Mouse (Mus musculus) adrenal gland, adult 2 months (tissue): Measurements from ENCODE around the gene Apol9a. TPM values are rescaled to one million over a fixed set of nuclear protein-coding genes. Genes with fewer than 3 reads are reported as not detected.

Experiments
- polyA plus RNA-seq: library from polyadenylated mRNA; depleted of rRNA; stranded (reverse); fragments of >200 nt; gene quantifications from 2 replicates; pipeline ENCODE4 v1.2.3, GENCODE M21; 2012; rRNA removed
- total RNA-seq, 2 experiments: library from RNA; stranded (reverse); gene quantifications; 2 replicates each; pipeline ENCODE4 v1.2.3; 2021

Gene Apol9a
- total and polyA plus RNA-seq, 3 experiments = 0.78 to 1.9 (median 1.2) TPM

Other genes with a start within 250 kb of the Apol9a start
- gene Rbfox2, start 104.1 kb downstream of the Apol9a start, total RNA-seq = 10 to 100 TPM; 56.1 to 68.7 TPM
- gene Rbfox2, start 104.1 kb downstream of the Apol9a start, polyA plus RNA-seq = 53.8 and 74.8 TPM in 2 replicates
- gene Apol7a, start 12.0 kb downstream of the Apol9a start, total RNA-seq = under 1 TPM in 1 of 2 experiments, not detected in 1; 0.21 TPM
- gene Apol7a, start 12.0 kb downstream of the Apol9a start, polyA plus RNA-seq = 0.07 TPM in 1 of 2 replicates, not detected in the other
- gene Apol7b, start 36.4 kb upstream of the Apol9a start, total RNA-seq = not detected
- gene Apol7b, start 36.4 kb upstream of the Apol9a start, polyA plus RNA-seq = 0.04 TPM in 1 of 2 replicates, not detected in the other
- not detected for gene Apol10a, start 65.9 kb upstream of the Apol9a start, total RNA-seq
- gene Apol10a, start 65.9 kb upstream of the Apol9a start, polyA plus RNA-seq = not detected in 2 replicates
- gene Apol11a, start 97.1 kb upstream of the Apol9a start, total RNA-seq = not detected
- not detected in 2 replicates for gene Apol11a, start 97.1 kb upstream of the Apol9a start, polyA plus RNA-seq
- under 1 TPM in 1 of 2 experiments, not detected in 1; 0.14 TPM for gene Apol7c, start 122.2 kb upstream of the Apol9a start, total RNA-seq
- gene Apol7c, start 122.2 kb upstream of the Apol9a start, polyA plus RNA-seq = 0.07 TPM in 1 of 2 replicates, not detected in the other
- not detected for gene 1700025B11Rik, start 150.8 kb upstream of the Apol9a start, total RNA-seq
- gene 1700025B11Rik, start 150.8 kb upstream of the Apol9a start, polyA plus RNA-seq = not detected in 2 replicates
- under 1 TPM; 0.14 to 0.41 TPM for gene Apol10b, start 185.0 kb upstream of the Apol9a start, total RNA-seq
- gene Apol10b, start 185.0 kb upstream of the Apol9a start, polyA plus RNA-seq = 0.07 TPM in 1 of 2 replicates, not detected in the other
- not detected for gene Gm36245, start 188.1 kb upstream of the Apol9a start, total RNA-seq
- gene Gm36245, start 188.1 kb upstream of the Apol9a start, polyA plus RNA-seq = not detected in 2 replicates
- gene Apol11b, start 232.2 kb upstream of the Apol9a start, total RNA-seq = under 1 TPM; 0.52 to 0.73 TPM
- gene Apol11b, start 232.2 kb upstream of the Apol9a start, polyA plus RNA-seq = 0.04 TPM in 1 of 2 replicates, not detected in the other